ENCODE assay signal across 8 mouse cellular contexts in genomic region chr9:61368567-61369240, GRCm38 (mm10). TPM values are rescaled to one million over a fixed set of nuclear protein-coding genes. Genes with fewer than 3 reads are reported as not detected.
DNase-seq lines count a peak whose midpoint lies in the region; ATAC-seq and TF ChIP-seq lines count a peak whose summit lies in the region.

No protein-coding gene starts in this region.

- under 1% methylated on average over 12 of the region's 12 CpGs for WGBS in heart, embryonic 12.5 days
- WGBS in kidney, embryonic 15.5 days = under 1% methylated on average over 12 of the region's 12 CpGs

- H3K9ac ChIP-seq in heart, embryonic 12.5 days = no peak overlapping the region
- H3K9ac ChIP-seq in kidney, embryonic 15.5 days = no peak overlapping the region; the same call in 1 of the 2 replicates

- H3K27me3 ChIP-seq in heart, embryonic 12.5 days (replicated peaks) = peaks cover 45% of the 10 kb centered on the region
- peaks cover 31% of the 10 kb centered on the region for H3K27me3 ChIP-seq in kidney, embryonic 15.5 days
- H3K27me3 ChIP-seq in testis, adult 2 months (ENCODE audit: control insufficient read depth, insufficient read depth, low read length) = peaks cover 14% of the 10 kb centered on the region

- ATAC-seq in heart, embryonic 12.5 days (ENCODE audit: insufficient number of reproducible peaks, low FRiP score) = no peak
- no peak for ATAC-seq in kidney, embryonic 15.5 days (replicated peaks; ENCODE audit: low FRiP score)

- no peak overlapping the region; the same call in 1 of the 2 replicates for H3K4me3 ChIP-seq in layer of hippocampus, adult 2 months
- no peak overlapping the region; the same call in 1 of the 2 replicates for H3K4me3 ChIP-seq in heart, embryonic 12.5 days
- H3K4me3 ChIP-seq in kidney, embryonic 15.5 days (replicated peaks) = peak overlapping the region; percentile 36; the same call in 1 of the 2 replicates
- peak overlapping the region; percentile 78 for H3K4me3 ChIP-seq in testis, adult 2 months (ENCODE audit: control insufficient read depth, low read depth, low read length)

- H3K27ac ChIP-seq in layer of hippocampus, adult 2 months = no peak overlapping the region
- H3K27ac ChIP-seq in heart, embryonic 12.5 days (ENCODE audit: poor library complexity, severe bottlenecking) = no peak overlapping the region
- peak overlapping the region; percentile 75 for H3K27ac ChIP-seq in kidney, embryonic 15.5 days
- no peak overlapping the region for H3K27ac ChIP-seq in testis, adult 2 months (ENCODE audit: control insufficient read depth, insufficient read depth, low read depth, low read length)

- no peaks in the 10 kb centered on the region for H3K36me3 ChIP-seq in heart, embryonic 12.5 days
- no peaks in the 10 kb centered on the region for H3K36me3 ChIP-seq in kidney, embryonic 15.5 days
- no peaks in the 10 kb centered on the region for H3K36me3 ChIP-seq in testis, adult 2 months (ENCODE audit: control insufficient read depth, insufficient read depth, low read length)

- DNase-seq in layer of hippocampus, adult 9-11 months = peak; percentile 28
- no peak for DNase-seq in layer of hippocampus, adult 2 months (ENCODE audit: low spot score in 2 of 2)
- peak; percentile 96 for DNase-seq in embryo, embryonic 10 days (ENCODE audit: low spot score)
- DNase-seq in lung, postnatal 14 days = peak; percentile 83
- DNase-seq in frontal cortex, adult 2 months (ENCODE audit: extremely low spot score in 1 of 2, low spot score in 1 of 2) = no peak

- peaks cover 40% of the 10 kb centered on the region for H3K4me1 ChIP-seq in heart, embryonic 12.5 days (replicated peaks)
- peaks cover 54% of the 10 kb centered on the region for H3K4me1 ChIP-seq in kidney, embryonic 15.5 days
- peaks cover 25% of the 10 kb centered on the region for H3K4me1 ChIP-seq in testis, adult 2 months (ENCODE audit: control insufficient read depth, insufficient read depth, low read length)

- TF ChIP-seq POLR2A in testis, adult 2 months (IDR thresholded peaks at IDR 0.05; ENCODE audit: control insufficient read depth, low read depth, low read length) = no peak

- peak overlapping the region; percentile 71 for H3K4me2 ChIP-seq in heart, embryonic 12.5 days
- peak overlapping the region; percentile 68 for H3K4me2 ChIP-seq in kidney, embryonic 15.5 days

- no peak for TF ChIP-seq CTCF in layer of hippocampus, adult 2 months (conservative IDR thresholded peaks at IDR 0.05)
- no peak for TF ChIP-seq CTCF in testis, adult 2 months (IDR thresholded peaks at IDR 0.05; ENCODE audit: control insufficient read depth, insufficient read depth, insufficient replicate concordance, low read depth, low read length)

- no peaks in the 10 kb centered on the region for H3K9me3 ChIP-seq in heart, embryonic 12.5 days (replicated peaks)
- no peaks in the 10 kb centered on the region for H3K9me3 ChIP-seq in kidney, embryonic 15.5 days (replicated peaks)

RNA-seq across cellular contexts. Expression of gene Tle3, which starts 3.5 kb away (rescaled TPM):
- total RNA-seq in layer of hippocampus, adult 2 months (2021) = 10 to 100 TPM; 53.1 to 57.2 TPM
- polyA plus RNA-seq in heart, embryonic 12.5 days (2016; fragmentation: Nextera tagmentation; extraction: Ambion mirVana) = 12.7 and 12.8 TPM in 2 replicates
- 26.1 and 30.9 TPM in 2 replicates for polyA plus RNA-seq in kidney, embryonic 15.5 days (2015; fragmentation: Nextera tagmentation; extraction: Ambion mirVana)
- polyA plus RNA-seq in testis, adult 2 months (2012; rRNA removed) = 153 and 176 TPM in 2 replicates
- 48.1 and 53.7 TPM in 2 replicates for polyA plus RNA-seq in frontal cortex, adult 2 months (2012; rRNA removed)

Comparison
In these comparisons a context has a peak if more than half of its experiments do, and no peak if none do; other contexts are left out.
1. DNase-seq: peak in layer of hippocampus, adult 9-11 months (single experiment), embryo, embryonic 10 days (single experiment) and lung, postnatal 14 days (single experiment); none in layer of hippocampus, adult 2 months (0 of 2) and frontal cortex, adult 2 months (0 of 2).
2. H3K4me3 ChIP-seq: peak in kidney, embryonic 15.5 days (single experiment) and testis, adult 2 months (single experiment); none in layer of hippocampus, adult 2 months (single experiment) and heart, embryonic 12.5 days (single experiment).